Mouse (Mus musculus): ENCODE results near the gene Tpx2. TPM values are rescaled to one million over a fixed set of nuclear protein-coding genes. Genes with fewer than 3 reads are reported as not detected.
A peak's percentile ranks its signal among the peaks of the same experiment; 100 is the strongest.

The Tpx2 gene
- polyA plus RNA-seq, 1 experiment from 2014 or later: 25.8 TPM

GRCm38 (mm10) chr2:152819097-152819624, 28.6 kb upstream of the Tpx2 start:
- ATAC-seq (no peak), DNase-seq (no peak)
- 89% methylated on average over 3 of the region's 3 CpGs for WGBS (ENCODE audit: insufficient replicate concordance)
- peaks cover 73% of the 10 kb centered on the region for H3K4me1 ChIP-seq (ENCODE audit: insufficient read depth)
- peaks cover 50% of the 10 kb centered on the region for H3K36me3 ChIP-seq (replicated peaks; ENCODE audit: insufficient read depth, low read length)
- no peak overlapping the region for H3K9ac ChIP-seq (replicated peaks)
- H3K27me3 ChIP-seq (ENCODE audit: insufficient read depth, low read length): no peaks in the 10 kb centered on the region
- H3K9me3 ChIP-seq (ENCODE audit: low read length): no peaks in the 10 kb centered on the region
- H3K4me2 ChIP-seq (ENCODE audit: low read depth, low read length): no peak overlapping the region
- peak overlapping the region; percentile 58; the same call in 1 of the 2 replicates for H3K27ac ChIP-seq (ENCODE audit: low read depth)
- TF ChIP-seq EP300 (IDR thresholded peaks at IDR 0.05; ENCODE audit: low read depth) (no peak), CTCF (IDR thresholded peaks at IDR 0.05; ENCODE audit: low read depth) (no peak)
- no peak overlapping the region for H3K4me3 ChIP-seq (ENCODE audit: low read depth, low read length)

- Histone ChIP-seq H3K4me2 (ENCODE audit: low read depth, low read length) (no peak overlapping the region), H3K9ac (replicated peaks) (no peak overlapping the region), H3K36me3 (replicated peaks; ENCODE audit: insufficient read depth, low read length) (peaks cover 56% of the 10 kb centered on the region), H3K4me1 (ENCODE audit: insufficient read depth) (peaks cover 73% of the 10 kb centered on the region), H3K9me3 (ENCODE audit: low read length) (no peaks in the 10 kb centered on the region), H3K4me3 (ENCODE audit: low read depth, low read length) (no peak overlapping the region), H3K27ac (ENCODE audit: low read depth) (0 out of 2 replicates have a peak overlapping the region, but pooled peaks have one; percentile 58), H3K27me3 (ENCODE audit: insufficient read depth, low read length) (no peaks in the 10 kb centered on the region)
- ATAC-seq (no peak), DNase-seq (no peak)
- 90% methylated on average over 4 of the region's 4 CpGs for WGBS (ENCODE audit: insufficient replicate concordance)
- no peak for TF ChIP-seq CTCF (IDR thresholded peaks at IDR 0.05; ENCODE audit: low read depth)
- no peak for TF ChIP-seq EP300 (IDR thresholded peaks at IDR 0.05; ENCODE audit: low read depth)
These were observed 27.8 kb upstream of the Tpx2 start for GRCm38 (mm10) chr2:152819926-152820325.

DNA sequence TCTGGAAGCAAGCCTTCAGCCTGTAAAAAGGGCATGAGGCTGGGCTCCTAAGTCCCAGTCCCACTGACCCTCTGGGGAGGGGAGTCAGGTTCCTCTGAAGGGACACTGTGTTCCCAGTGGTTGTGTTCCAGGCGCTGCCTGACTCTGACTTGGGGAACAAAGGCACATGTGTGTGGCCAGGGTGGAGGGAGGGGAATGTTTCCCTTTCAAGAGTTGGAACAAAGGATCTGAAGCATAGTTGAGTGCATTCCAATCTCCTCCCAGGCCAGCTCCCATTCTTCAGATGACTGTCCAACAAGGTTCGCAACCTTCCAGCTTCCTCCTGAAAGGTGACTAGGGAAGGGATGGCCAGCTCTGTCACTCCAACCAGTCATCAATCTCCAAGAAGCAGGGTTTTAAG, 27.4 kb upstream of the Tpx2 start:
- peaks cover 58% of the 10 kb centered on the region for H3K36me3 ChIP-seq (replicated peaks; ENCODE audit: insufficient read depth, low read length)

DNA sequence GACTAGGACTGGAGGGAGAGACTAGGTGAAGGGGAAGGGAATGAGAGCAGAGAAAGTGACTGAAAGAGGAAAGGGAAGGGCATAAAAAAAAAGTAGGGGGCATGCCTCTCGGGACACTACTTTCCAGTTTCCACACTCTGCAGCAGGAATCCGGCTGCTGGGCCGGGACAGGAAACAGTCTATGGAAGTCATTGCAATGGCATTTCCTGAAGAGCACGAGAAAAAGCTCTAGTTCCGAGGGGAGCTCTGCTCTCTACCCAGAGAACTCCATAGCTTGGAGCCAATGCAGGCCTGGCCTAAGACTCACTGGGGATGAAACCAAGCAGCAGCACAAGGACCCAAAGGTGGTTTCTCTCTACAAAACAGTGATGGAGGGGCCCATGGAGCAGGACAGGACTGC, 26.7 kb upstream of the Tpx2 start:
- Histone ChIP-seq H3K9ac (replicated peaks) (0 out of 2 replicates have a peak overlapping the region, but pooled peaks have one; percentile 24), H3K4me2 (ENCODE audit: low read depth, low read length) (no peak overlapping the region), H3K27ac (ENCODE audit: low read depth) (peak overlapping the region; percentile 35), H3K36me3 (replicated peaks; ENCODE audit: insufficient read depth, low read length) (peaks cover 59% of the 10 kb centered on the region), H3K4me1 (ENCODE audit: insufficient read depth) (peaks cover 73% of the 10 kb centered on the region), H3K27me3 (ENCODE audit: insufficient read depth, low read length) (no peaks in the 10 kb centered on the region), H3K4me3 (ENCODE audit: low read depth, low read length) (no peak overlapping the region), H3K9me3 (ENCODE audit: low read length) (no peaks in the 10 kb centered on the region)
- 50% methylated on average over 5 of the region's 5 CpGs for WGBS (ENCODE audit: insufficient replicate concordance)
- ATAC-seq (no peak), DNase-seq (no peak)
- TF ChIP-seq EP300 (IDR thresholded peaks at IDR 0.05; ENCODE audit: low read depth) (0 out of 2 replicates have a peak, but pooled peaks have one; percentile 26), CTCF (IDR thresholded peaks at IDR 0.05; ENCODE audit: low read depth) (no peak)

More for the DNA sequence above, 27.4 kb upstream of the Tpx2 start:
- peaks cover 73% of the 10 kb centered on the region for H3K4me1 ChIP-seq (ENCODE audit: insufficient read depth)
- no peaks in the 10 kb centered on the region for H3K9me3 ChIP-seq (ENCODE audit: low read length)
- ATAC-seq (no peak), DNase-seq (no peak)
- TF ChIP-seq CTCF (IDR thresholded peaks at IDR 0.05; ENCODE audit: low read depth): no peak
- TF ChIP-seq EP300 (IDR thresholded peaks at IDR 0.05; ENCODE audit: low read depth): no peak; the same call in 1 of the 2 replicates
- no peak overlapping the region for H3K4me2 ChIP-seq (ENCODE audit: low read depth, low read length)
- H3K9ac ChIP-seq (replicated peaks): 0 out of 2 replicates have a peak overlapping the region, but pooled peaks have one; percentile 24
- peak overlapping the region; percentile 35; the same call in 1 of the 2 replicates for H3K27ac ChIP-seq (ENCODE audit: low read depth)
- no peak overlapping the region for H3K4me3 ChIP-seq (ENCODE audit: low read depth, low read length)
- no peaks in the 10 kb centered on the region for H3K27me3 ChIP-seq (ENCODE audit: insufficient read depth, low read length)
- 82% methylated on average over 2 of the region's 2 CpGs for WGBS (ENCODE audit: insufficient replicate concordance)

DNA sequence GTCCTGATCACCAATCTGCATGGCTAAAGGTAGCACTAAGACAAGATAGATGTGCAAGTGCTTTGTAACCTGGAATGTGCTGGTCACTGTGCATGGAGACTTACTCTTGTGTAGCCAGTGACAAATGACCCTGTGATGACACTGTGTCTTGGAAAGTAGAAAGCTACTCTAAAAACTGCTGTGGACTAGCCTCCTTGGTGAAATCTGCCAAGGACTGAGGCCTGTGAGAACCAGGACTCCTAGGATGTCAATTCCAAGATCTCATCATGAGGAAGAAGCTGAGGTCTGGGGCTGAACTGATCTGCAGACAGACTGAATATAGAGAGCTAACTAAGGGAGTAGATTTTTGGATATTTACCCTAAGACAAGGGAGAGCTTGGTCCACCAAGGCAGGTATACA, 26.2 kb upstream of the Tpx2 start:
- H3K4me3 ChIP-seq (ENCODE audit: low read depth, low read length): no peak overlapping the region
- no peaks in the 10 kb centered on the region for H3K27me3 ChIP-seq (ENCODE audit: insufficient read depth, low read length)
- DNase-seq (no peak), ATAC-seq (no peak)
- H3K4me2 ChIP-seq (ENCODE audit: low read depth, low read length): no peak overlapping the region
- peak overlapping the region; percentile 35 for H3K27ac ChIP-seq (ENCODE audit: low read depth)
- H3K36me3 ChIP-seq (replicated peaks; ENCODE audit: insufficient read depth, low read length): peaks cover 64% of the 10 kb centered on the region
- H3K9ac ChIP-seq (replicated peaks): no peak overlapping the region
- H3K9me3 ChIP-seq (ENCODE audit: low read length): no peaks in the 10 kb centered on the region
- TF ChIP-seq EP300 (IDR thresholded peaks at IDR 0.05; ENCODE audit: low read depth) (no peak), CTCF (IDR thresholded peaks at IDR 0.05; ENCODE audit: low read depth) (no peak)
- H3K4me1 ChIP-seq (ENCODE audit: insufficient read depth): peaks cover 73% of the 10 kb centered on the region

GRCm38 (mm10) chr2:152823770-152824169, 24.0 kb upstream of the Tpx2 start:
- TF ChIP-seq EP300 (IDR thresholded peaks at IDR 0.05; ENCODE audit: low read depth) (no peak), CTCF (IDR thresholded peaks at IDR 0.05; ENCODE audit: low read depth) (no peak)
- 83% methylated on average over 1 of the region's 1 CpGs for WGBS (ENCODE audit: insufficient replicate concordance)
- Histone ChIP-seq H3K9ac (replicated peaks) (no peak overlapping the region), H3K36me3 (replicated peaks; ENCODE audit: insufficient read depth, low read length) (peaks cover 80% of the 10 kb centered on the region), H3K27ac (ENCODE audit: low read depth) (no peak overlapping the region), H3K4me2 (ENCODE audit: low read depth, low read length) (peak overlapping the region; percentile 84; the same call in 1 of the 2 replicates), H3K9me3 (ENCODE audit: low read length) (no peaks in the 10 kb centered on the region), H3K27me3 (ENCODE audit: insufficient read depth, low read length) (no peaks in the 10 kb centered on the region), H3K4me1 (ENCODE audit: insufficient read depth) (peaks cover 72% of the 10 kb centered on the region), H3K4me3 (ENCODE audit: low read depth, low read length) (no peak overlapping the region)
- ATAC-seq (no peak), DNase-seq (no peak)

Data from liver, postnatal 0 days (tissue).